Mouse (Mus musculus) lung, embryonic 16.5 days (tissue): Measurements from ENCODE around the gene Syt14. TPM values are rescaled to one million over a fixed set of nuclear protein-coding genes. Genes with fewer than 3 reads are reported as not detected.

Experiments
- ATAC-seq: fragments of 200-750 bp; cut with Nextera tagmentation; 2 replicates; pipeline ENCODE4 v1.8.0; 2017; ENCODE audit warnings: low read depth, mild to moderate bottlenecking, moderate library complexity
- H3K27ac ChIP-seq: fragments of 300-500 bp; sonication (generic); 2 replicates; pipeline ENCODE4 v1.5.1; 2014; ENCODE audit warnings: mild to moderate bottlenecking, control low read depth, low read length
- H3K27me3 ChIP-seq: fragments of 300-500 bp; sonication (generic); 2 replicates; pipeline ENCODE4 v1.6.1; 2014; ENCODE audit warnings: low read depth, low read length, mixed read lengths; ENCODE audit not compliant: control insufficient read depth, insufficient read depth
- H3K36me3 ChIP-seq: fragments of 300-500 bp; sonication (generic); 2 replicates; pipeline ENCODE4 v1.6.1; 2014; ENCODE audit warnings: low read length; ENCODE audit not compliant: control insufficient read depth, insufficient read depth
- H3K4me1 ChIP-seq: fragments of 300-500 bp; sonication (generic); replicated peaks from 2 replicates; pipeline ENCODE4 v1.6.1; 2014; ENCODE audit warnings: low read length, mixed read lengths; ENCODE audit not compliant: control insufficient read depth, insufficient read depth
- H3K4me2 ChIP-seq: fragments of 300-500 bp; sonication (generic); 2 replicates; pipeline ENCODE4 v1.6.1; 2014; ENCODE audit warnings: low read depth, low read length, control low read depth
- H3K4me3 ChIP-seq: fragments of 300-500 bp; sonication (generic); 2 replicates; pipeline ENCODE4 v1.5.1; 2014; ENCODE audit warnings: mild to moderate bottlenecking, low read length, control low read depth
- H3K9ac ChIP-seq: fragments of 300-500 bp; sonication (generic); 2 replicates; pipeline ENCODE4 v1.6.1; 2014; ENCODE audit warnings: low read length, control low read depth
- H3K9me3 ChIP-seq: fragments of 300-500 bp; sonication (generic); 2 replicates; pipeline ENCODE4 v1.6.1; 2016; ENCODE audit warnings: low read length; ENCODE audit not compliant: control insufficient read depth
- WGBS: fragments of 180-500 bp; shearing (Covaris S2); extraction: QIAGEN DNeasy Blood & Tissue Kit; methylation state at CpG from one replicate; pipeline ENCODE4 v1.1.7; 2014; 5-methylcytosine and 5-hydroxymethylcytosine counted together
- polyA plus RNA-seq: library from polyadenylated mRNA; unstranded; fragments of >200 nt; fragmentation: Nextera tagmentation; extraction: Ambion mirVana; gene quantifications from 2 replicates; pipeline ENCODE4 v1.2.1, GENCODE M21; 2015

Gene Syt14
- polyA plus RNA-seq, 1 experiment from 2014 or later, result 0.70 TPM

GRCm38 (mm10) chr1:192861305-192861960, 174.1 kb downstream of the Syt14 start:
- H3K27ac ChIP-seq, result no peak overlapping the region
- peaks cover 3% of the 10 kb centered on the region; the same call in 1 of the 2 replicates for H3K27me3 ChIP-seq
- H3K9ac ChIP-seq, result no peak overlapping the region
- H3K9me3 ChIP-seq, result no peaks in the 10 kb centered on the region
- H3K36me3 ChIP-seq, result no peaks in the 10 kb centered on the region
- ATAC-seq, result no peak
- no peak overlapping the region for H3K4me3 ChIP-seq
- 0 out of 2 replicates have a peak, but pooled peaks cover 2% of the 10 kb centered on the region for H3K4me1 ChIP-seq
- no peak overlapping the region for H3K4me2 ChIP-seq
- 70% methylated on average over 5 of the region's 5 CpGs for WGBS

DNA sequence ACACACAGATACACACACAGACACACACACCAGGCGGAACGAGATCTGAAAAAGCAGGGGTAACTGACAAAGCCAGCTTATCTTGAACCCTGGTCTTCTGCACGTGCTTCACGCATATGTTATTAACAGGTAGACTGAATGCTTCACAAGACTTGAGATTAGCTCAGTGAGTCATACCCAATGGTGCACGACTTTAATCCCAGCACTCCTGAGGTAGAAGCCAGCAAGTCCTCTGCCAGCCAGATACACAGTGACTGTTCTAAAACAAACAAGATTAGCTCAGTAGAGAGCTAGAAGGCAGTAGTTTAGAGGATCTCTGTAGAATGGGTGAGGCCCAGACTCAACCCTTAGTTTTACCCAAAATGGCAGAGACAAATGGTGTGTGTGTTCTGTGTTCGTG, 175.3 kb downstream of the Syt14 start:
- Histone ChIP-seq H3K9me3 (no peaks in the 10 kb centered on the region), H3K4me1 (peaks cover 8% of the 10 kb centered on the region), H3K27ac (no peak overlapping the region), H3K4me2 (no peak overlapping the region), H3K36me3 (no peaks in the 10 kb centered on the region), H3K4me3 (no peak overlapping the region), H3K9ac (no peak overlapping the region), H3K27me3 (peaks cover 3% of the 10 kb centered on the region; the same call in 1 of the 2 replicates)
- WGBS, result 59% methylated on average over 6 of the region's 6 CpGs
- no peak for ATAC-seq

- no peak overlapping the region for H3K4me2 ChIP-seq
- H3K36me3 ChIP-seq, result no peaks in the 10 kb centered on the region
- peaks cover 3% of the 10 kb centered on the region; the same call in 1 of the 2 replicates for H3K27me3 ChIP-seq
- H3K27ac ChIP-seq, result no peak overlapping the region
- no peaks in the 10 kb centered on the region for H3K9me3 ChIP-seq
- no peak for ATAC-seq
- WGBS, result 77% methylated on average over 5 of the region's 5 CpGs
- H3K9ac ChIP-seq, result no peak overlapping the region
- H3K4me3 ChIP-seq, result no peak overlapping the region
- H3K4me1 ChIP-seq, result peaks cover 24% of the 10 kb centered on the region
Measured at GRCm38 (mm10) chr1:192857582-192857981, 178.0 kb downstream of the Syt14 start.

GRCm38 (mm10) chr1:192856931-192857330, 178.6 kb downstream of the Syt14 start:
- no peak for ATAC-seq
- H3K4me1 ChIP-seq, result peaks cover 29% of the 10 kb centered on the region
- 69% methylated on average over 6 of the region's 6 CpGs for WGBS

GRCm38 (mm10) chr1:192856411-192856810, 179.2 kb downstream of the Syt14 start:
- 26% methylated on average over 10 of the region's 10 CpGs for WGBS
- Histone ChIP-seq H3K27me3 (peaks cover 3% of the 10 kb centered on the region; the same call in 1 of the 2 replicates), H3K27ac (no peak overlapping the region), H3K9me3 (no peaks in the 10 kb centered on the region), H3K4me3 (no peak overlapping the region), H3K4me1 (peaks cover 34% of the 10 kb centered on the region), H3K4me2 (peak overlapping the region; percentile 87), H3K9ac (no peak overlapping the region), H3K36me3 (no peaks in the 10 kb centered on the region)
- ATAC-seq, result no peak

More at GRCm38 (mm10) chr1:192856931-192857330, 178.6 kb downstream of the Syt14 start:
- H3K4me2 ChIP-seq, result no peak overlapping the region
- H3K27ac ChIP-seq, result no peak overlapping the region
- H3K27me3 ChIP-seq, result peaks cover 3% of the 10 kb centered on the region; the same call in 1 of the 2 replicates
- no peaks in the 10 kb centered on the region for H3K9me3 ChIP-seq
- H3K4me3 ChIP-seq, result no peak overlapping the region
- no peak overlapping the region for H3K9ac ChIP-seq
- H3K36me3 ChIP-seq, result no peaks in the 10 kb centered on the region

GRCm38 (mm10) chr1:192855474-192856230, 179.9 kb downstream of the Syt14 start, which contains the start of gene Sertad4:
TSS of gene Sertad4 (minus strand) at chr1:192855756.
- Histone ChIP-seq H3K27me3 (peaks cover 3% of the 10 kb centered on the region; the same call in 1 of the 2 replicates), H3K4me1 (peaks cover 42% of the 10 kb centered on the region), H3K9me3 (no peaks in the 10 kb centered on the region), H3K9ac (peak within 1 kb of the TSS; percentile 87), H3K4me2 (peak within 1 kb of the TSS; percentile 87), H3K4me3 (peak within 1 kb of the TSS; percentile 82), H3K36me3 (no peaks in the 10 kb centered on the region), H3K27ac (peak within 1 kb of the TSS; percentile 96)
- ATAC-seq, result peak; percentile 84
- WGBS, result under 1% methylated on average over 67 of the region's 75 CpGs

DNA sequence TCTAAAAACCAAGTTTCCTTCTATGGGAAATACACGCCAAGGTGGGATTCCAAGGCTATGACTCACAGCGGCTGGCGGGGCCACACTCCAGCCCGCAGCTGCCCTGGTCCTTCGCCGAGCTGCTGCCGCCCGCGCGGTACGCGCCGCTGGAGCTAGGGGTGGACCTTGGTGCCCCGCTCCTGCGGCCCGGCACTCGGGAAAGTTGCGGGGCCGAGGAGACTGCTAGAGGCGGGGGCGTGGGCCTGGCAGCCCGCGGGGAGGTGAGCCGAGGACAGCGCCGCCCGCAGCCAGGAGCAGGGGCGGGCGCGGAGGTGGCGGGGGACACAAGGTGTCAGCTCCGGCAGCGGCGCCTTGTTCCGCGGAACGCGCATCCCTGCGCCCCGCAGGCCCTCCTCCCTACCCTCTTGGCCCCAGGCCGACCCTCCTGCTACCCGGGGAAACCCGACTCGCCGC, 180.7 kb downstream of the Syt14 start:
- Histone ChIP-seq H3K4me2 (peak overlapping the region; percentile 87), H3K9me3 (no peaks in the 10 kb centered on the region), H3K27ac (peak overlapping the region; percentile 96), H3K9ac (peak overlapping the region; percentile 87), H3K4me3 (peak overlapping the region; percentile 82), H3K36me3 (no peaks in the 10 kb centered on the region), H3K4me1 (peaks cover 45% of the 10 kb centered on the region), H3K27me3 (peaks cover 3% of the 10 kb centered on the region; the same call in 1 of the 2 replicates)
- 0% methylated on average over 25 of the region's 45 CpGs for WGBS
- ATAC-seq, result peak; percentile 65

DNA sequence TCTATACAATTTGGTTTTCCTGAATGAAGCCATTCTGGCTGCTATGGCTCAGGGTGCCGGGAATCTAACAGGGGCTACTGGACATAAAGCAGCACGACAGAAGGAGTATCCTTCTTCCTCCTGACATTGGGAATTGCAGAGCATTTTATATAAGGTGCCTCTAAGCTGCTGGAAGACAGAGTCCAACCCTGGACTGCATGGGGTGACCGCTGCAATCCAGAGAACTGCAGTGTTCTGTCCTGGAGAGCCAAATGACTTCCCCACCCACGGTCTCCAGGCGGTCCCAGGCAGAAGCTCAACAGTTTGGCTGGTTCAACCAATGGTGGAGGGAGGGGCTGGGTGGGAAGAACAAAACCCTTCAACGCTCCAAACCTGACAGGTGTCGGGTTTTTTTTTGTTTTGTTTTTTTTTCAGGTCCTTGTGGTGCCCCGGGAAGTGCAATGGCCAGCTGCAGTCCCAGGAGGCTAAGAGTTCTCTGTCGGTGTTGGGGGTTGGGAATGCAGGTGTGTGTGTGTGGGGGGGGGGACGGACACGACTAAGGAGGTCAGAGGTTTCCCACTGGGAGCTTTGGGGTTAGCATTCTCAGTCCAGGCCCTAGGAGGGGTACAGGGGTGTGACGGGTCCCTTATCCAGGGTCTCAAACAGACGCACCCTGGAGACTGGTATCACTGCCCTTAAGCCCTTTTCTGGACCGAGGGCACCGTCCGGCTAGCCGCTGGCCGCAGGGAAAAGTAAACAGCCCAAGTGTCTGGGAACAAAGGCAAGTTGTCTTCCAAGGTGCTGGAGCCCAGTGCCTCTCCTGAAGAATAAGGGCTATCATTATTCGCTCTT, 181.4 kb downstream of the Syt14 start:
- Histone ChIP-seq H3K27me3 (peaks cover 3% of the 10 kb centered on the region; the same call in 1 of the 2 replicates), H3K4me1 (peaks cover 47% of the 10 kb centered on the region), H3K4me2 (peak overlapping the region; percentile 87), H3K9me3 (no peaks in the 10 kb centered on the region), H3K9ac (peak overlapping the region; percentile 87), H3K27ac (peak overlapping the region; percentile 96), H3K4me3 (peak overlapping the region; percentile 82), H3K36me3 (peaks cover 3% of the 10 kb centered on the region)
- peak; percentile 0; the same call in 1 of the 2 replicates for ATAC-seq
- WGBS, result 6% methylated on average over 19 of the region's 19 CpGs
